Mouse (Mus musculus): Measurements from ENCODE around the gene Gpc2.

The Gpc2 gene

DNA sequence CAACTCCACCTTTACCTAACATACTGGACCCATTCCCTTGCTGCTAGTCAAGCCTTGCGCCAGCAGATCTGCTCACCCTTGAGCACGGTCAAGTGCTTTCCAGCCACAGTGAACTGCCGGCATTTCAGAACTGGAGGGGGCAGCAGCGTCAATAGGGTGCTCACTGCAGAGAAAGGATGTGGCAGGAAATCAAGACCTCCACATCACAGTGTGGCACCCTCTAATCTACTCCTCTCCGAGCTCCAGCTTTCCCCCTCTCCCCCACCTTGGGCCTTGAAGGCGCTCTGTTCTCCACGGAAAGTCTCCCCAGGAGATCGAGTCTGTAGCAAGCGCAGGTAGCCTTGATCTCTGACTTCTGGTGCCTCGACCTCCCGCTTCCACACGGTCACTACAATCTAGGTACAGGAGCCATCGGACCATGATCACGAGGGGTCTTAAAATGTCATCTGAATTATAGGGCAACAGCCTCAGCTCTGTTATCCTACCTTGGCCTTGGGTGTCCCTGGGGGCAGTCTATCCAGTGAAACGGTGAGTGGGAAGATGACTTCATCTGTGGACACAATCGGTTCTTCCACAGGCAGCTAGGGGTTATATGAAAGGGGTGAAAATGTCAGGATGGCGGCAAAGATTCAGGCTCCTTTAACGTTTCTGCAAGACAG, 17.1 kb downstream of the Gpc2 start:
- in situ Hi-C loops (cut with MboI, MseI), result loop anchor here (10.0 kb wide), 1 partner anchor 1512 kb away; the partner anchor contains the start of gene Ints1

DNA sequence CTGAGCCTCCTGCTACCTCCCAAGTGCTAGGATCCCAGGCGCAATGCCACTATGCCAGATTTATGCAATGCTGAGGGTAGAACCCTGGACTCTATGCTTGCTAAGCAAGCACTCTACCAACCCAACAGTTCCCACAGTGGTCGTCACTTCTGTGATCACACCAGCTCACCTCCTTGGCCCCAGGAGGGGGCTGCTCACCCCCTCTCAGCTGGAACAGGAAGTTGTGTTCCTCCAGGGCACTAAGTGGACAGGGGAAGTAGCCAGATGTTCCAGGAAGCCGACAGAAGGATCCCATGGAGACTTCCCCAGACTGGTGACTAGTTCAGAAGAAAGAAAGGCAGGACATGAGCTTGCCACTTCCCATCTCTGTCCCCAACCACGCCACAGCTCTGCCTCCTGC, 17.8 kb downstream of the Gpc2 start:
- in situ Hi-C loops (cut with MboI, MseI), result loop anchor here (10.0 kb wide), 1 partner anchor 1513 kb away; the partner anchor contains the start of gene Ints1

DNA sequence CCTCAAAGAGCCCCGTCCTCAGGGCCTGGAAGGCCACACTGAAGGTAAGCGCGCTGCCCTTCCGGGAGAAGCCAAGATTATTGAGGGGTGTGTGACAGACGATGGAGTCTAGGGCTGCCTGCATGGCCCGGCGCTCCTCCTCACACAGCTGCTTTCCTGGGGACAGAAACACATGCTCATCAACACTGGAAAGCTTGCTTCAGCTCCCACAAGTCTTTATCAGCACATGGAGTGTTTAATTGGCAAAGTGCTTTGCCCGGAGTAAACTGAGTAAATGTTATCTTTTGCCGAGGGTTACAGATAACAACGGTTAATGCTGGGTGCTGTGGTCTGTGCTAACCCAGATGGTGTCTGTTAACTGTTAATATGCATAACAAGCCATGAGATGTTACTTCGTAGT, 19.0 kb downstream of the Gpc2 start:
- in situ Hi-C loops (cut with MboI, MseI), result loop anchor here (10.0 kb wide), 1 partner anchor 1514 kb away; the partner anchor contains the start of gene Ints1

- in situ Hi-C loops (cut with MboI, MseI), result loop anchor here (10.0 kb wide), 1 partner anchor 1515 kb away; the partner anchor contains the start of gene Ints1
Measured at GRCm38 (mm10) chr5:138260051-138260450, 19.8 kb downstream of the Gpc2 start.

DNA sequence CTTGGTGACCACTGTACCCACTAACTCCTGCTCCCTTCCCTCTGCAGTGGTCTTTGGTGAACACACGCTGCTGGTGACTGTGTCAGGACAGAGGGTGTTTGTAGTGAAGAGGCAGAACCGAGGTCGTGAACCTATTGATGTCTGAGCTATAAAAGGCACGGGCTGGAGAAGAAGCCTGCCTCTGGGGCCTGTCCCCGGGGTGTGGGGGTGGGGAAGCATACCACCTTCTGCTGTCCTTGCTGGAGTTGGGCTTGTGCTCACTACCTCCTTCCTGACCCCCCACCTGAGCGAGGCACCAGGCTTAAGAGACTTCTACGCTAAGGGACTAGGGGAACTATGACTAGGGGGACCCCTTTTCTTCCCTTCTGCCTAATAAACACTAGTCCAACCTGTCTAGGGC, 20.8 kb downstream of the Gpc2 start:
- in situ Hi-C loops (cut with MboI, MseI), result no loop called here

- in situ Hi-C loops (cut with MboI, MseI), result no loop called here
Measured at GRCm38 (mm10) chr5:138258542-138258941, 21.3 kb downstream of the Gpc2 start.

DNA sequence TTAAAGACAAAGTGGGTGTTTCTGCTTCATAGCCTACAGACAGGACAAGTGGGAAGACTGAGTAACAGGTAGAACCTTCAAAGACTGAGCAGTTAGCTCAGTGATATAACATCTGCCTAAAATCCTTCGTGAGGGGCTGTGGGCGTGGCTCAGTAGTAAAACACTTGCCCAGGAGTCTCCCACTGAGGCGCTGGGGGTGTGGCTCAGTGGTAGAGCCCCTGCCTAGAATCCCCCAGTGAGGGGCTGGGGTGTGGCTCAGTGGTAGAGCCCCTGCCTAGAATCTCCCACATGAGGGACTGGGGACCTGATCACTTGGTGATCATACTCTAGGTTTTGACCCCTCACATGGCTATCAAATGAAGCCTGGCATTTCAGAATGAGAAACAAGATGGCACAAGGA, 21.7 kb downstream of the Gpc2 start:
- in situ Hi-C loops (cut with MboI, MseI), result no loop called here

DNA sequence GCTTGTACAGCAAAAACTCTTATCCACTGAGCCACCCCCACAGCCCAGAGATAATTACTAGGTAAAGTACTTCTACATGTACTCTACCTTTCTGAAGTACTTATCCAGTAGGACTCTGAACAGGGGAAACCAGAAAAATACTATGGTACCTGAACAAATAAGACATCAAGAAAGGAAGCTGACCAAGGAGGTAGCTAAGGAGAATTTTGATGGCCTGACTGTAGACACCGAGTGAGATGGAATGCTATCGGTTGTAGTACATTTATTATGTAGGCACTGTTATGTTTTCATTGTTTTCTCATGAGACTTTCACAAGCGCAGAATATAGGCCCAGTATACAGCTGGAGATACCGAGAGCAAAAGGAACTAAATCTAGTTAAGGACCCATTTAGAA, 22.2 kb downstream of the Gpc2 start:
- in situ Hi-C loops (cut with MboI, MseI), result no loop called here

DNA sequence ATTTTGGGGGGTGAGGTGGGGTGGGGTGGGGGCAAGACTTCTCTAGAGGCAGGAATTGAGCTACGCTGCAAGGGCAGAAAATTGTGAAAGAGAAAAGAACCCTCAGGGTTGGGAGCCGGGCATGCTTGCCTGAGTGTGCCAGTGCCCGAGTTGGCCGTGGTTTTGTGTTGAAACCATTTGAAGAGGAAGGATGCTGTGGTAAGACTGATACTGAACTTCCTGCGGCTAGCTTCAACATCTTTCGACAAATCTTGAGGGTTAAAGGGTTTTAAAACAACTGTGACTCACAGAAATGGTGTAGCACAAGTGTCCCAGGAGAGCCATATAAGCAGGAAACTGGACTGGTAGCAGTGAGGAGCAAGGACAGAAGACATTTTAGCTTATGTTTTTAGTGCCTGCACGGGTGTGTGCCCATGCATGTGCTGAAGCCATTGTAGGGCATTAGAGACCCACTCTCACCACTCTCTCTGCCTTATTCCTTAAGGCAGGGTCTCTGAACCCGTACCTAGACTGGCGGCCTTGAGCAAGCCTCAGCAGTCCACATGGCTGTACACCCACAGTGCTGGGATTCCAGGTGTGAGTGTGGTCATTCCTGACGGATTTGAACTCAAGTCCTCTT, 22.7 kb downstream of the Gpc2 start:
- in situ Hi-C loops (cut with MboI, MseI), result no loop called here

- in situ Hi-C loops (cut with MboI, MseI), result no loop called here
Measured at GRCm38 (mm10) chr5:138256094-138256467, 23.7 kb downstream of the Gpc2 start.

DNA sequence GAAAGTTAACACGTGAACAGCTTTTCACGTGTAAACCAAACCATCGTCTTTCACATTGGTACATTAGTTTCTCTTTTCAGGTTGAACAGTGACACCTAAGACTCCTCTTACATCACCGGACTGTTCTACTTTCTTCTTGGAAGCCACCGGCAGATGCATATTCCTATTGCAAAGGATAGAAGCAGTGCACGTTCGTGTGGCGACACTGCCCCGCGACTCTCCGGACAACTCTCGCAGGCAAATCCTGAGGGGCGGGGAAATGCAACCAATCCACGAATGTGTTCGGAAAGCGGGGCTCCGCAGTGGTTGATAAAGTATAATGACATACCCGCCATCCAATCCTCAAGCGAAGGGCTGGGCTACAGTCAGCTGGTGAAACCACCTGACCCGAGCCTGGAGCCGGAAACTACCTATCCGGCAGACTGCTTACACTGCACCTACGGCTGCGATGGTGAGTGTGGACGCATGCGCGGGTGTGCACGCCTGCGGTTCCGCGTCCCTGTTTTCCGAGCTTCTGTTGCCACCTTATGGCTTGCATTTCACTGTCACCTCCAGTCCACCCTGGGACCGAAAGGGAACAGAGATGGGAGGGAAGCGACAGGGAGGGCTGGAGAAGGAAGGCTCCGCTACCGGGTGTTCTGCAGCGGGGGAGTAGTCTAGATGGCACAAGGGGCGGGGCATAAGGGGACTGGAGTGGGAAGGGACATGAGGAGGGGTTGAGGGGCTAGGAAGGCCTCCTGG, 24.3 kb downstream of the Gpc2 start, which contains the start of gene Lamtor4:
Gene Lamtor4 (plus strand): TSS at position 130 of the 741 bp plus-strand sequence.
- in situ Hi-C loops (cut with MboI, MseI), result no loop called here

- in situ Hi-C loops (cut with MboI, MseI), result no loop called here
Measured at GRCm38 (mm10) chr5:138253061-138253460, 26.7 kb downstream of the Gpc2 start.

- in situ Hi-C loops (cut with MboI, MseI), result no loop called here
Measured at GRCm38 (mm10) chr5:138251144-138251543, 28.7 kb downstream of the Gpc2 start.

DNA sequence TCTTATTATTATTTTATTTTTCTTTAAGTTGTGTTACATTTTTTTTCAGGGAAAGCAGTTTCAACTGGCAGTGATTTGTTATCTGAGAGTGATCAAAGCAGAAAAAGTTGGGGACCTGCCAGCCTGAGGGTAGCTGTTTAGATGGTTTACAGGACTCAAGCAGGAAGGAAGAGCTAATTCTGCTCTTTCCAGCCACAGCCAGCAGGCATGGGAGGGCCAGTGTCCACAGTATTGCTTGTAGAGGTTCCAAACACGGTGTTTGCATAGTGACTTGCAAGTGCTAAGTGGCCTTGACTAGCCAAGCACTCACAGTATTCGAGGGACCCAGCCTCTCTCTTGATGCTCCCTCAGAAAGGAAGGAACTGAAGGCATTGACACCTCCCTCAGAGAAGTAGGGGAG, 38.3 kb downstream of the Gpc2 start:
- in situ Hi-C loops (cut with MboI, MseI), result loop anchor here (10.0 kb wide), 1 partner anchor 893 kb away; no protein-coding TSS in a partner anchor

DNA sequence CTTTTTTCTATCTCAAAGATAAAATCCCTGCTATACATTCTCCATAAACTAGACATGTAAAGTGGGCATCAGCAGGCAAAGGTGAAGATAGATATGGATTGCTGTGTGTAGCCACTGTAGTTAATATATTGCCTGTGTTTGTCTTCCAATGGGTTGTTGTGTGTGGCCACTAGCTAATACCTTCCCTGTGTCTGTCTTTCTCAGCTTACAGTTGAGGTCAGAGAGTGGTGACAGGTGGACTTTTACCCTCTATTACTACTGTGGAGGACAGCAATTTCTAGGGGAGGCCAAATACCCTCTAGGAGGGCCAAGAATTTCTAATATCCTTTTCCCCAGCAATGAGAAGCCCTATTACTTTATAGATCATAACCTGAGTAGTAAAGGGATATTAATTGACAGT, 45.6 kb downstream of the Gpc2 start:
- in situ Hi-C loops (cut with MboI, MseI), result no loop called here

DNA sequence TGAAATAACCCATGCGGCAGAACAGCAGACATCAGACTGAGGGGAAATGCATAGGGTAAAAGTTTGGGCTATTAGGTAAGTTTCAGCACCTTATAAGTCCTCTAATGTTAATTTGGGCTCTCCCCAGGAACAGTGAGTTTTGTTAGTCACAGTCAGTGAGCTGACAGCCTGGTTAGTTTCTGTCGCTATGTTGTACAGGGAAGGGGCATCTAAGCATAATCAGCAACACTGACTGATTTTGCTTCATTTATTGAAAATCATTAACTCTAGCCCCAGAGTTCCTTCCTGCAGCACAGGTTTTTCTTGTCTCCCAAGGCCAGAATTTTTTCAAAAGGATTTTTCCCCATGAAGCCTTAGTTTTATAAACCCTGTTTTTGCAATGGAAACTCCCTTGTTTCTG, 46.0 kb downstream of the Gpc2 start:
- in situ Hi-C loops (cut with MboI, MseI), result no loop called here

GRCm38 (mm10) chr5:138229511-138229910, 50.3 kb downstream of the Gpc2 start:
- in situ Hi-C loops (cut with MboI, MseI), result no loop called here

- in situ Hi-C loops (cut with MboI, MseI), result no loop called here
Measured at GRCm38 (mm10) chr5:138228026-138228425, 51.8 kb downstream of the Gpc2 start.

- in situ Hi-C loops (cut with MboI, MseI), result no loop called here
Measured at GRCm38 (mm10) chr5:138227367-138227766, 52.4 kb downstream of the Gpc2 start.

DNA sequence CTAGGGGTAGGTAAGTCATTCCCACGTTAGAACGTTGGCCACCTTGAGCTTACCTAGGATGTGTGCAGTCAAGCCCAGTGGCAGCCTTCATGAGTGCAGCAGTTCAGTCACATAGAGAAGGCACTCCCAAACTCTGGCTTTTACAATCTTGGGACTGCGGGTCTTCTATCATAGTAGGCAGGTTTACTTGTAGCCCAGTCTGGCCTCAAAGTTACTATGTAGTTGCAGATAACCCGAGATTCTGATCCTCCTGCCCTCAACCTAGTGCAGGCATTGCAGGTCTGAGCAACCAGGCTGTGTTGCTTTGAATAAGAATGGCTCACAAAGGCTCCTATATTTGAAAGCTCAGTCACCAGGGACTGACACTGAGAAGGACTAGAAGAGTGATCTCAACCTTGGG, 53.3 kb downstream of the Gpc2 start:
- in situ Hi-C loops (cut with MboI, MseI), result no loop called here

DNA sequence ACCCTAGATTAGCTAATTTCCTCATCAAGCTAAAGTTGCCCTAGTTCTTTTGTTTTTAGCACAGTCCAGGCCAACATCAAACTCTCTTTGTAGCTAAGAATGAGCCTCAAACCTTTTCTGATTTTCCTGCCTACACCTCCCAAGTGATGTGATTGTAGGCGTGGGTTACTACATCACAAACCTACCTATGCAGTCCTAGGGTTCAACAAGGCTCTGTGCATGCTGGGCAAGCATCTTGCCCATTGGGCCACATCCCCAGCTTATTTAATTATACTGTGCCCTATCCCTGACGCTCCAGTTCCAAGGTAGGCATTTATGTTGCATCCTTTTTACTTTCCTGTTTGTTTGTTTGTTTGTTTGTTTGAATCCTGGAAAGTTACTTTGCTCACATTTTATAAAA, 54.1 kb downstream of the Gpc2 start, which contains the start of gene Nxpe5:
Gene Nxpe5 (plus strand): TSS at position 199 of the 400 bp plus-strand sequence.
- in situ Hi-C loops (cut with MboI, MseI), result no loop called here

All from regulatory T cell (primary cell).